Mouse (Mus musculus) olfactory bulb, adult 2 months (tissue): ENCODE measurements around the gene Egfl7.

Experiments
- CTCF ChIP-seq: fragments of 200-500 bp; IDR thresholded peaks from 2 replicates; pipeline ENCODE4 v1.5.1; 2012; ENCODE audit warnings: low read depth, mild to moderate bottlenecking, low read length, moderate library complexity; ENCODE audit not compliant: insufficient read depth
- POLR2A ChIP-seq: fragments of 200-500 bp; IDR thresholded peaks from 2 replicates; pipeline ENCODE4 v1.6.1; 2012; ENCODE audit warnings: mild to moderate bottlenecking, low read depth, low read length, moderate library complexity; ENCODE audit not compliant: insufficient read depth

GRCm38 (mm10) chr2:26610526-26610925 is 30.7 kb downstream of the Egfl7 start:
- TF ChIP-seq POLR2A (no peak), CTCF (no peak)
